Mouse (Mus musculus): ENCODE measurements at regions not wholly inside any gene's neighbourhood (a gene's known extent, or its start where the extent isn't known, plus 50 kb on each side); places are given as distances from the start of the nearest gene placed in this dataset.

- Histone ChIP-seq H3K36me3 (ENCODE audit: control insufficient read depth, insufficient read depth, low read length) (no peaks in the 10 kb centered on the region), H3K27me3 (ENCODE audit: control insufficient read depth, insufficient read depth, low read length) (no peaks in the 10 kb centered on the region), H3K4me3 (ENCODE audit: extremely low read depth, insufficient read depth, insufficient read length) (no peak overlapping the region), H3K27ac (ENCODE audit: insufficient read depth, low read length) (no peak overlapping the region), H3K4me1 (ENCODE audit: control insufficient read depth, insufficient read depth, insufficient read length) (peaks cover 4% of the 10 kb centered on the region)
- DNase-seq (ENCODE audit: low read depth in 1 of 2, low spot score in 2 of 2), result no peak
- TF ChIP-seq POLR2A (IDR thresholded peaks at IDR 0.05; ENCODE audit: low read depth, low read length) (no peak), CTCF (IDR thresholded peaks at IDR 0.05; ENCODE audit: extremely low read depth, insufficient read depth, insufficient read length, insufficient replicate concordance) (no peak)
- 86% methylated on average over 1 of the region's 1 CpGs for WGBS
These were observed 132.8 kb upstream of the Cited2 start for GRCm38 (mm10) chr10:17590195-17590594.

- H3K4me1 ChIP-seq (ENCODE audit: control insufficient read depth, insufficient read depth, insufficient read length), result peaks cover 4% of the 10 kb centered on the region
- TF ChIP-seq CTCF (IDR thresholded peaks at IDR 0.05; ENCODE audit: extremely low read depth, insufficient read depth, insufficient read length, insufficient replicate concordance), result no peak
- TF ChIP-seq POLR2A (IDR thresholded peaks at IDR 0.05; ENCODE audit: low read depth, low read length), result no peak
- no peaks in the 10 kb centered on the region for H3K27me3 ChIP-seq (ENCODE audit: control insufficient read depth, insufficient read depth, low read length)
- no peak overlapping the region for H3K27ac ChIP-seq (ENCODE audit: insufficient read depth, low read length)
- H3K4me3 ChIP-seq (ENCODE audit: extremely low read depth, insufficient read depth, insufficient read length), result no peak overlapping the region
- no peak for DNase-seq (ENCODE audit: low read depth in 1 of 2, low spot score in 2 of 2)
- H3K36me3 ChIP-seq (ENCODE audit: control insufficient read depth, insufficient read depth, low read length), result no peaks in the 10 kb centered on the region
- WGBS, result 92% methylated on average over 4 of the region's 4 CpGs
These were observed 130.6 kb upstream of the Cited2 start for GRCm38 (mm10) chr10:17592387-17592786.

GRCm38 (mm10) chr10:17596126-17596525 lies 126.9 kb upstream of the Cited2 start:
- no peak for DNase-seq (ENCODE audit: low read depth in 1 of 2, low spot score in 2 of 2)
- H3K4me3 ChIP-seq (ENCODE audit: extremely low read depth, insufficient read depth, insufficient read length), result no peak overlapping the region
- no peaks in the 10 kb centered on the region for H3K36me3 ChIP-seq (ENCODE audit: control insufficient read depth, insufficient read depth, low read length)
- H3K4me1 ChIP-seq (ENCODE audit: control insufficient read depth, insufficient read depth, insufficient read length), result no peaks in the 10 kb centered on the region
- no peak overlapping the region for H3K27ac ChIP-seq (ENCODE audit: insufficient read depth, low read length)
- TF ChIP-seq CTCF (IDR thresholded peaks at IDR 0.05; ENCODE audit: extremely low read depth, insufficient read depth, insufficient read length, insufficient replicate concordance) (no peak), POLR2A (IDR thresholded peaks at IDR 0.05; ENCODE audit: low read depth, low read length) (no peak)
- no peaks in the 10 kb centered on the region for H3K27me3 ChIP-seq (ENCODE audit: control insufficient read depth, insufficient read depth, low read length)
- 80% methylated on average over 1 of the region's 1 CpGs for WGBS

- no peaks in the 10 kb centered on the region for H3K4me1 ChIP-seq (ENCODE audit: control insufficient read depth, insufficient read depth, insufficient read length)
- WGBS, result 87% methylated on average over 1 of the region's 1 CpGs
- no peaks in the 10 kb centered on the region for H3K36me3 ChIP-seq (ENCODE audit: control insufficient read depth, insufficient read depth, low read length)
- H3K27me3 ChIP-seq (ENCODE audit: control insufficient read depth, insufficient read depth, low read length), result no peaks in the 10 kb centered on the region
- no peak overlapping the region for H3K4me3 ChIP-seq (ENCODE audit: extremely low read depth, insufficient read depth, insufficient read length)
- TF ChIP-seq CTCF (IDR thresholded peaks at IDR 0.05; ENCODE audit: extremely low read depth, insufficient read depth, insufficient read length, insufficient replicate concordance) (no peak), POLR2A (IDR thresholded peaks at IDR 0.05; ENCODE audit: low read depth, low read length) (no peak)
- no peak for DNase-seq (ENCODE audit: low read depth in 1 of 2, low spot score in 2 of 2)
- no peak overlapping the region for H3K27ac ChIP-seq (ENCODE audit: insufficient read depth, low read length)
These were observed 126.3 kb upstream of the Cited2 start for GRCm38 (mm10) chr10:17596743-17597142.

- Histone ChIP-seq H3K4me3 (ENCODE audit: extremely low read depth, insufficient read depth, insufficient read length) (no peak overlapping the region), H3K27ac (ENCODE audit: insufficient read depth, low read length) (no peak overlapping the region), H3K4me1 (ENCODE audit: control insufficient read depth, insufficient read depth, insufficient read length) (no peaks in the 10 kb centered on the region), H3K36me3 (ENCODE audit: control insufficient read depth, insufficient read depth, low read length) (no peaks in the 10 kb centered on the region), H3K27me3 (ENCODE audit: control insufficient read depth, insufficient read depth, low read length) (no peaks in the 10 kb centered on the region)
- WGBS, result 89% methylated on average over 10 of the region's 10 CpGs
- no peak for TF ChIP-seq CTCF (IDR thresholded peaks at IDR 0.05; ENCODE audit: extremely low read depth, insufficient read depth, insufficient read length, insufficient replicate concordance)
- no peak for TF ChIP-seq POLR2A (IDR thresholded peaks at IDR 0.05; ENCODE audit: low read depth, low read length)
- no peak for DNase-seq (ENCODE audit: low read depth in 1 of 2, low spot score in 2 of 2)
These were observed 123.8 kb upstream of the Cited2 start for GRCm38 (mm10) chr10:17599246-17599645.

- H3K4me1 ChIP-seq (ENCODE audit: control insufficient read depth, insufficient read depth, insufficient read length), result no peaks in the 10 kb centered on the region
- DNase-seq (ENCODE audit: low read depth in 1 of 2, low spot score in 2 of 2), result no peak
- WGBS, result 76% methylated on average over 6 of the region's 6 CpGs
- no peak overlapping the region for H3K4me3 ChIP-seq (ENCODE audit: extremely low read depth, insufficient read depth, insufficient read length)
- no peaks in the 10 kb centered on the region for H3K27me3 ChIP-seq (ENCODE audit: control insufficient read depth, insufficient read depth, low read length)
- no peaks in the 10 kb centered on the region for H3K36me3 ChIP-seq (ENCODE audit: control insufficient read depth, insufficient read depth, low read length)
- no peak overlapping the region for H3K27ac ChIP-seq (ENCODE audit: insufficient read depth, low read length)
- TF ChIP-seq POLR2A (IDR thresholded peaks at IDR 0.05; ENCODE audit: low read depth, low read length) (no peak), CTCF (IDR thresholded peaks at IDR 0.05; ENCODE audit: extremely low read depth, insufficient read depth, insufficient read length, insufficient replicate concordance) (no peak)
These were observed 122.9 kb upstream of the Cited2 start for GRCm38 (mm10) chr10:17599831-17600761.

- no peaks in the 10 kb centered on the region for H3K4me1 ChIP-seq (ENCODE audit: control insufficient read depth, insufficient read depth, insufficient read length)
- 92% methylated on average over 3 of the region's 3 CpGs for WGBS
- DNase-seq (ENCODE audit: low read depth in 1 of 2, low spot score in 2 of 2), result no peak
- H3K27ac ChIP-seq (ENCODE audit: insufficient read depth, low read length), result no peak overlapping the region
- TF ChIP-seq CTCF (IDR thresholded peaks at IDR 0.05; ENCODE audit: extremely low read depth, insufficient read depth, insufficient read length, insufficient replicate concordance) (no peak), POLR2A (IDR thresholded peaks at IDR 0.05; ENCODE audit: low read depth, low read length) (no peak)
- no peaks in the 10 kb centered on the region for H3K27me3 ChIP-seq (ENCODE audit: control insufficient read depth, insufficient read depth, low read length)
- H3K4me3 ChIP-seq (ENCODE audit: extremely low read depth, insufficient read depth, insufficient read length), result no peak overlapping the region
- no peaks in the 10 kb centered on the region for H3K36me3 ChIP-seq (ENCODE audit: control insufficient read depth, insufficient read depth, low read length)
These were observed 122.3 kb upstream of the Cited2 start for GRCm38 (mm10) chr10:17600762-17601108.

Measured in spleen, adult 2 months (tissue).